Mouse (Mus musculus) kidney, adult 8-10 months (tissue): ENCODE measurements around the gene Ice1.

Experiments
- DNase-seq, 2 experiments: peaks; one replicate each; pipeline ENCODE4 v3.0.0; 2022

Ice1 gene

GRCm38 (mm10) chr13:70637662-70638291 is 343 bp upstream of the Ice1 start:
- DNase-seq = peak; percentile 92 to 93

- no peak for DNase-seq
Measured at GRCm38 (mm10) chr13:70636706-70637105, 728 bp downstream of the Ice1 start.

DNA sequence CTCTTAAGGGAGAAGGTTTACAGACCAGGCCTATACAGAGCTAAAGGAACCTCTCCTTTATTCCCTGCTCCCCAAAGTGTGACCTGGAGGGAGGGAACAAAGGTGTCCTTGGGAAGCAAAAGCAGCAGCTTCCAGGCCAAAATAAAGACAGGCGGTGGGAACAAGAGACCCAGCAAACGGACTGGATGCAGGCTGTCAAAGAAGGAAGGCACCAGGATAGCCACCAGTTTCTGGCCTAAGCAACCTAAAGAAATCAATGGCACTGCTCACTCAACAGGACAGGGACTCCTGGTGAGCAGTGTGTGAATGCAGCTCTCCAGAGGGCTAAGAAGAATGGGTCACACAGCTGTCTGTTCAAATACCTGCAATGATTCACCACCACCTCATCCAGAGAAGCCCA is 1.8 kb downstream of the Ice1 start:
- DNase-seq = no peak

- no peak for DNase-seq
Measured at GRCm38 (mm10) chr13:70626416-70626815, 11.0 kb downstream of the Ice1 start.

GRCm38 (mm10) chr13:70625665-70626064 is 11.8 kb downstream of the Ice1 start:
- no peak for DNase-seq

- DNase-seq = no peak
Measured at GRCm38 (mm10) chr13:70624445-70624844, 13.0 kb downstream of the Ice1 start.

- no peak for DNase-seq
Measured at GRCm38 (mm10) chr13:70622461-70623057, 14.9 kb downstream of the Ice1 start.

- DNase-seq = no peak
Measured at GRCm38 (mm10) chr13:70621509-70621908, 15.9 kb downstream of the Ice1 start.

DNA sequence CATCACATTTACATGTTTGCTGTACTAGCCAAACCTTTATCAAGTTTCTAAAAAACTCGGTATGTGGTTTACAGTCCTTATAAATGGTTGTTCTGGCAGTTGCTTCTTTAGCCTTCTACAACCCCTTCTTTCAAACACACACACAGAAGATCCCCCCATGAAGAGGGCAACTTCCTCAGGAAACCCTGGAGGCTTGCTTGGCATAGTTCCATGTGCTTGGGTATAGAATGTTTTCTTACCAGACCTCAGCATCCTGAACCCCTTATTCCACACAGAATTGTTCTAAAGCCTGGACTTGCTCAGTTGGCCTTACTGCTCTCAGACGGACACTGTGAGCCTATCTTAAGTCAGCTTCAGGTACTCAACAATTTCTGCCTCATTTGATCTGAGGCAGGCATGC is 24.6 kb downstream of the Ice1 start:
- no peak for DNase-seq

GRCm38 (mm10) chr13:70610431-70611420 is 26.7 kb downstream of the Ice1 start:
- peak; percentile 43 to 76 for DNase-seq

- DNase-seq = peak; percentile 21
Measured at GRCm38 (mm10) chr13:70609632-70610031, 27.8 kb downstream of the Ice1 start.

- no peak for DNase-seq
Measured at GRCm38 (mm10) chr13:70605366-70605765, 32.1 kb downstream of the Ice1 start.

DNA sequence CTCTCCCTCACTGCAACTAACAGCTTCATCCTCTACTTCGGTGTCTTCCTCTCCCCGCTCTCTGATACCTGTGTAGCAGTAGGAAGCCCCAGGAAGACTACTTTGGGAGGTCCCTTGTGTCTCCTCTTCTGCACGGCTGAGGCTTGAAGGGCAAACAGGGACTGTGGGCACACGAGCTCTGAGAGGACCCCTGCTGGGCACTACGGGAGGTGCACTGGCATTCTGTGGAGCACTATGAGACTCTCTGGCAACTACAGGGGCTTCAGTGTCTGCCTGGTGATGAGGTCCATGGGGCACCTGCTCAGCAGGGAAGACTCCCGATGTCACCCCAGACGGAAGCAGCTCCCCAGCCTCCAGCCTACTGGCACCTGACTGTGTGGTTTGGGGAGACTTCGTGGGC is 32.7 kb downstream of the Ice1 start:
- DNase-seq = peak in 1 of 2 experiments; percentile 11

GRCm38 (mm10) chr13:70601566-70601965 is 35.9 kb downstream of the Ice1 start:
- no peak for DNase-seq

DNA sequence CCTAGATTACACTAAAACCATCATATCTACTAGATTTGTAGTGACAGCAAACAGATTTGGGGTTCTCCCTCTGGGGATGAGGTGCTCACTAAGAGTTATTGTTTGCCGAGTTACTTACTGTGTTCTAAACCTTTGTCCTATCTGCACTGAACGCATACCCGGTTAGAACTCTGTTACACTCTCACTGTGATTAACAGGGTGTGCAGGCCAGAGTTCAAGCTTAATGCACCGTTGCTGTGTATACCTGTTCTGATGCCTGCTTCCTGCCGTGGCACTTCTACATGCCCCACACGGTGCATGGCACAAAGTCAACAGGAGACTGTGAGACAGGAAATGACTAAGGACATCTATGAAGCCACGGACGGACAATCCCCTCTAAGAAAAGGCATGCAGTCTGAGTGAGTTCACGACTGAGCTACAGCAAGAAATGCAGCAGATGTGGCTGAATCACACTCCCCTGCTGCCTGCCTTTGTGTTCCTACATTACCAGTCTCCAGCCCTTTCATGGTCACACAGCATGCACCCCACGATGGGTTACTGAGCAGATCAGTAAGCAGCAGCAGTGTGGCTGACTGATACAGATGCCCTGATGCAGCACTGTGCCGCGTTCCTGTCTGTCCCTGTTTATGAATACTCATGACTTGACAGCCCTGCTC is 37.3 kb downstream of the Ice1 start:
- DNase-seq = peak; percentile 52 to 54

- DNase-seq = peak in 1 of 2 experiments; percentile 17
Measured at GRCm38 (mm10) chr13:70598941-70599340, 38.5 kb downstream of the Ice1 start.

- no peak for DNase-seq
Measured at GRCm38 (mm10) chr13:70596901-70597300, 40.5 kb downstream of the Ice1 start.

DNA sequence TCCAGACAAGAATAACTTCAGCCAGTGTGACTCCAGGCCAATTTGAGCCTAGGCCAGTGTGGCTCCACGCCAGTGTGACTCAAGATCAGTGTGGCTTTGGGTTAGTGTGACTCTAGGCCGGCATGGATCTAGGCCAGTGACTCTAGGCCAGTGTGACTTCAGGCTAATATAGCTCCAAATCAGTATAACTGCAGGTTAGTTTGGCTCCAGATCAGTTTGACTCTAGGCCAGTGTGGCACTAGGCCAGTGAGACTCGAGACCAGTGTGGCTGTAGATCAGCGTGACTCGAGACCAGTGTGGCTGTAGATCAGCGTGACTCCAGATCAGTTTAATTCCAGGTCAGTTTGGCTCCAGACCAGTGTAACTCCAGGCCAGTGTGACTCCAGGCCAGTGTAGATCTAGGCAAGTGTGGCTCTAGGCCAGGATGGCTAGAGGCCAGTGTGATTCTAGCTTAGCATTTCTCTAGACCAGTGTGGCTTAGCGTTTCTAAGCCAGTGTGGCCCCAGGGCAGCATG is 47.1 kb downstream of the Ice1 start:
- DNase-seq = peak; percentile 27 to 58

DNA sequence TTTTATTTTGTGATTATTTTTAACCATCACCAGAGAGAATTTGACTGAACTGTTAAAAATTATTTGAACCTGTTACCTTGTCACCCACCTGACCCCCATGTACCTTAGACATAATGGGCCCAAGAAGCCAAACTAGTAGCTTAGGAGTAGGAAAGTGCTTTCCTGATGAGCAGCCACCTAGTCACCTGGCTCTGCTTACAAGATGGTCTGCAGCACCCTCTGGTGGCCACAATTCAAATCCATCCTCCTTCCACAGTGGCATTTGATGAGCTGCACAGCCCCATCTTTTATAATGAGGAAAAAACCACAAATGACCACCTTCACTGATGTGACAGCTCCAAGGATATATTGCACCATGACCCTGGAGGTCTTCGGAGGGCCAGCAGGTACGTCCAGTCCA is 50.5 kb downstream of the Ice1 start:
- DNase-seq = peak; percentile 24 to 60

DNA sequence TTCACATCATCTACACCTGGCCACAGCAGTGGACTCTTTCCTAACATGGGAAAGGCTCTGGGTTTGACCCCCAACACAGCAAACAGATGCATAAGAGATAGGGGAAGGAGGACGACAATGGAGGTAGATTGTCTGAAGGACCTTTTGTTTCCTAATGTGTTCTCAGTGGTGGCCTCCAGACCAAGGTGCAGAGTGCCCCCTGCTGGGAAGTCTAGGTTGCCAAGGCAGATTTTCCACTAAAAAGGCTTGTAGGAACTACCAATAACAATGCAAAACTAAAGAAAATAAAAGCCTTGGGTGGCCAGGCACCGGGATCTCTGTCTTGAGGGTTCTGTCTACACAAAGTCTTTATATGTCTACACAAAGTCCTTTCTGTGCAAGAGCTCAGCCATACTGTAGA is 54.9 kb downstream of the Ice1 start:
- peak in 1 of 2 experiments; percentile 42 for DNase-seq

DNA sequence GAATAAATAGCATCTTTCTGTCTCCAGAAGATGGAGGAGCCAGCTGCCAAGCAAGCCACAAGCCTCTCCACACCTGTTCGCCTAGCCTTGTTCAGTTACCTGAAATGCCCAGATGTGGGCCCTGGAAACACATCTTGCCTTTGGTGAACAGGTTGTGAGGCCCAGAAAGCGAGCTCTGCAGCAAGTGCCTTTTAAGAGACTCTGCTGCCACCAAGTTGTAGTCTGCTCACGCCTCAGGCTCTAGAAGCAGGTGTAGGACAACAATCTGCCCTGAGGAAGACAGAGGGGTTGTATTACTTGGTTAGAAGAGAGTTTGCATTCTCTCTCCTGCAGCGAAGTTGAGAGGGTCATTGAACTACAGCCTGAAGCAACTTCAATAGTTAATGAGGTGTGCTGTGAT is 55.9 kb downstream of the Ice1 start:
- no peak for DNase-seq

DNA sequence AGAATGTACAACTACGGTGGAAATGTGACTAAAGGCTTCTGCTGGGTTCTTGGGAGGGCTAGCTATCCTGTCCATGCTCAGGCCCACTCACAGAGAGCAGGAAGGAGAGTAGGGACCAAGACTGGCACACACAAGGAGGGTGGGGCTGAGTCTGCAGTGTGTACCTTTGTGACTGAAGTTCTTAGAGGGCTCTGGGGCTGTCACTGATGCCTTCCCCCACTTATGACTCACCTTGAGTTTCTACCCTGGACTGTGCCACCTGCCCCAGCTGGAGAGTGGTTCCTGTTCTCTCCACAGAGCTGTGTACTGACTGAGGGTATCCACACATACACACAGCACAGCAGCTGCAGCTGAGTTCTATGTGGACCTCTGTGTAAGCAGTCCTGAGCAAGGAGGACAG is 63.2 kb downstream of the Ice1 start:
- no peak for DNase-seq

DNA sequence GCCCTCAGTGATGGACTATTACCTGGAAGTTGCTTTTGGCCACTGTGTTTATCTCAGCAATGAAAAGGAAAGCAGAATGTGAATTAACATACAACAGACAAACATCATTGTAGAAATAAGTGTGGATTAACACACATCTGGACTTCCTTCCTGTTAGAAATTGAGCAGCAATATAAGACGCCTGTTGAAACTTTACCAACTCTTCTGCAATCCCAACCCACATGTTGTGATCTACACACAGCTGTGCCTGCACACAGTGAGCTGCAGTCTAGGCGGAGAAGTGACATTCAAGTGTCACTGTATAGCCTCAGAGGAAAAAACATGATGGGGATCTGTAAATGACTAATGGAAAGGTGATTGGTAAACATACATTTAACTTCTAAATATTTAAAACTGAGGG is 69.5 kb downstream of the Ice1 start:
- DNase-seq = no peak
